Mouse (Mus musculus) MEL (cell line): Measurements from ENCODE around the gene Unc45a. TPM values are rescaled to one million over a fixed set of nuclear protein-coding genes. Genes with fewer than 3 reads are reported as not detected.

Experiments used
- DNase-seq: peaks from one replicate; pipeline ENCODE4 v3.0.0; 2011; ENCODE audit warnings: low read depth, low spot score
- H3K27ac ChIP-seq: 2 replicates; pipeline ENCODE4 v1.5.1; 2012; ENCODE audit warnings: low read depth, mild to moderate bottlenecking, control low read depth, low read length, moderate library complexity; ENCODE audit not compliant: control insufficient read depth
- H3K27me3 ChIP-seq, 2 experiments: fragments of 150-350 bp in 1 of 2; sonication (generic) in 1 of 2; 2 replicates each; pipeline ENCODE4 v1.6.1; 2012; ENCODE audit warnings: low read length in 2 of 2, mild to moderate bottlenecking in 2 of 2, improper control_type of control experiment in 1 of 2, moderate library complexity in 1 of 2; ENCODE audit not compliant: insufficient read depth in 2 of 2, control insufficient read depth in 1 of 2
- H3K36me3 ChIP-seq, 2 experiments: 2 replicates each; pipeline ENCODE4 v1.6.1; 2012 to 2014; ENCODE audit warnings: low read length in 2 of 2, improper control_type of control experiment in 1 of 2, inconsistent platforms in 1 of 2, mild to moderate bottlenecking in 1 of 2; ENCODE audit not compliant: insufficient read depth in 2 of 2, control insufficient read depth in 1 of 2
- H3K4me1 ChIP-seq, 2 experiments: fragments of 150-350 bp in 1 of 2; sonication (generic) in 1 of 2; 2 replicates each; pipeline ENCODE4 v1.6.1; 2012; ENCODE audit warnings: low read length in 2 of 2, improper control_type of control experiment in 1 of 2, mild to moderate bottlenecking in 1 of 2; ENCODE audit not compliant: insufficient read depth in 2 of 2, control insufficient read depth in 1 of 2
- H3K4me3 ChIP-seq, 2 experiments: fragments of 150-350 bp in 1 of 2; sonication (generic) in 1 of 2; 2 replicates each; pipeline ENCODE4 v1.5.1; 2012; ENCODE audit warnings: low read depth in 2 of 2, low read length in 2 of 2, mild to moderate bottlenecking in 2 of 2, moderate library complexity in 2 of 2, control low read depth in 1 of 2, improper control_type of control experiment in 1 of 2; ENCODE audit not compliant: control insufficient read depth in 1 of 2, insufficient read depth in 1 of 2
- H3K79me2 ChIP-seq: 2 replicates; pipeline ENCODE4 v1.6.1; 2012; ENCODE audit warnings: mild to moderate bottlenecking, low read length, moderate library complexity; ENCODE audit not compliant: control insufficient read depth, poor library complexity, insufficient read depth
- H3K9ac ChIP-seq: 2 replicates; pipeline ENCODE4 v1.6.1; 2012; ENCODE audit warnings: low read depth, mild to moderate bottlenecking, control low read depth, low read length, moderate library complexity; ENCODE audit not compliant: control insufficient read depth, poor library complexity, severe bottlenecking
- H3K9me3 ChIP-seq: fragments of 150-350 bp; sonication (generic); replicated peaks from 2 replicates; pipeline ENCODE4 v1.6.1; 2012; ENCODE audit warnings: mild to moderate bottlenecking, low read length, improper control_type of control experiment, moderate library complexity; ENCODE audit not compliant: insufficient read depth
- BHLHE40 ChIP-seq: IDR thresholded peaks from 2 replicates; pipeline ENCODE4 v1.6.1; 2012; ENCODE audit warnings: low read depth, mild to moderate bottlenecking, inconsistent platforms, low read length, improper control_type of control experiment, borderline replicate concordance
- CHD1 ChIP-seq: IDR thresholded peaks from 2 replicates; pipeline ENCODE4 v1.6.1; 2012; ENCODE audit warnings: low read depth, mild to moderate bottlenecking, inconsistent platforms, low read length, improper control_type of control experiment
- CHD2 ChIP-seq: IDR thresholded peaks from 2 replicates; pipeline ENCODE4 v1.6.1; 2011; ENCODE audit warnings: low read length, improper control_type of control experiment
- E2F4 ChIP-seq: IDR thresholded peaks from 2 replicates; pipeline ENCODE4 v1.6.1; 2011; ENCODE audit warnings: low read depth, low read length, improper control_type of control experiment, borderline replicate concordance
- ELF1 ChIP-seq: IDR thresholded peaks from 2 replicates; pipeline ENCODE4 v1.6.1; 2014; ENCODE audit warnings: low read depth, mild to moderate bottlenecking, inconsistent platforms, low read length, improper control_type of control experiment, moderate library complexity
- EP300 ChIP-seq, 2 experiments: IDR thresholded peaks; 2 replicates each; pipeline ENCODE4 v1.6.1; 2011; ENCODE audit warnings: improper control_type of control experiment in 2 of 2, low read length in 2 of 2, low read depth in 1 of 2, mild to moderate bottlenecking in 1 of 2
- GATA1 ChIP-seq: IDR thresholded peaks from 2 replicates; pipeline ENCODE4 v1.6.1; 2011; ENCODE audit warnings: low read depth, low read length, improper control_type of control experiment
- HCFC1 ChIP-seq: IDR thresholded peaks from 2 replicates; pipeline ENCODE4 v1.6.1; 2012; ENCODE audit warnings: low read depth, mild to moderate bottlenecking, inconsistent platforms, low read length, improper control_type of control experiment, moderate library complexity
- KAT2A ChIP-seq: conservative IDR thresholded peaks from 2 replicates; pipeline ENCODE4 v1.6.1; 2012; ENCODE audit warnings: low read depth, low read length, improper control_type of control experiment, inconsistent platforms
- MAFK ChIP-seq: IDR thresholded peaks from 2 replicates; pipeline ENCODE4 v1.6.1; 2011; ENCODE audit warnings: low read depth, mild to moderate bottlenecking, low read length, improper control_type of control experiment, borderline replicate concordance
- MAX ChIP-seq: IDR thresholded peaks from 2 replicates; pipeline ENCODE4 v1.6.1; 2011; ENCODE audit warnings: low read length, improper control_type of control experiment
- MAZ ChIP-seq: IDR thresholded peaks from 2 replicates; pipeline ENCODE4 v1.6.1; 2012; ENCODE audit warnings: low read depth, mild to moderate bottlenecking, inconsistent platforms, low read length, improper control_type of control experiment
- MEF2A ChIP-seq: IDR thresholded peaks from 2 replicates; pipeline ENCODE4 v1.6.1; 2014; ENCODE audit warnings: low read depth, mild to moderate bottlenecking, inconsistent platforms, low read length, improper control_type of control experiment; ENCODE audit not compliant: poor library complexity, insufficient replicate concordance, severe bottlenecking; ENCODE audit errors: extremely low read depth
- MYB ChIP-seq: IDR thresholded peaks from 2 replicates; pipeline ENCODE4 v1.6.1; 2011; ENCODE audit warnings: mild to moderate bottlenecking, low read depth, low read length, improper control_type of control experiment
- NRF1 ChIP-seq: IDR thresholded peaks from 2 replicates; pipeline ENCODE4 v1.6.1; 2014; ENCODE audit warnings: low read depth, mild to moderate bottlenecking, inconsistent platforms, low read length, improper control_type of control experiment, moderate library complexity; ENCODE audit not compliant: poor library complexity, insufficient read depth, severe bottlenecking
- POLR2A ChIP-seq, 2 experiments: IDR thresholded peaks; 2 replicates each; pipeline ENCODE4 v1.6.1; 2011 to 2012; ENCODE audit warnings: low read length in 2 of 2, mild to moderate bottlenecking in 2 of 2, control low read depth in 1 of 2, improper control_type of control experiment in 1 of 2, low read depth in 1 of 2, moderate library complexity in 1 of 2; ENCODE audit not compliant: control insufficient read depth in 1 of 2, insufficient read depth in 1 of 2, poor library complexity in 1 of 2
- SMC3 ChIP-seq: IDR thresholded peaks from 2 replicates; pipeline ENCODE4 v1.6.1; 2011; ENCODE audit warnings: low read depth, low read length, improper control_type of control experiment
- TBP ChIP-seq: IDR thresholded peaks from 2 replicates; pipeline ENCODE4 v1.8.0; 2011; ENCODE audit warnings: low read depth, low read length, improper control_type of control experiment
- TCF12 ChIP-seq: IDR thresholded peaks from 2 replicates; pipeline ENCODE4 v1.6.1; 2014; ENCODE audit warnings: low read depth, mild to moderate bottlenecking, inconsistent platforms, low read length, improper control_type of control experiment, moderate library complexity
- UBTF ChIP-seq: IDR thresholded peaks from 2 replicates; pipeline ENCODE4 v1.6.1; 2012; ENCODE audit warnings: low read depth, mild to moderate bottlenecking, inconsistent platforms, low read length, improper control_type of control experiment, moderate library complexity, borderline replicate concordance; ENCODE audit not compliant: insufficient read depth
- USF2 ChIP-seq, 2 experiments: IDR thresholded peaks; 2 replicates each; pipeline ENCODE4 v1.6.1; 2011 to 2012; ENCODE audit warnings: improper control_type of control experiment in 2 of 2, low read length in 2 of 2, borderline replicate concordance in 1 of 2, inconsistent platforms in 1 of 2, low read depth in 1 of 2, mild to moderate bottlenecking in 1 of 2; ENCODE audit not compliant: insufficient read depth in 1 of 2
- ZC3H11A ChIP-seq: IDR thresholded peaks from 2 replicates; pipeline ENCODE4 v1.6.1; 2012; ENCODE audit warnings: low read depth, mild to moderate bottlenecking, inconsistent platforms, low read length, improper control_type of control experiment
- ZKSCAN1 ChIP-seq: IDR thresholded peaks from 2 replicates; pipeline ENCODE4 v1.6.1; 2012; ENCODE audit warnings: low read depth, mild to moderate bottlenecking, inconsistent platforms, low read length, improper control_type of control experiment, moderate library complexity
- ZMIZ1 ChIP-seq: IDR thresholded peaks from 2 replicates; pipeline ENCODE4 v1.6.1; 2012; ENCODE audit warnings: low read depth, mild to moderate bottlenecking, inconsistent platforms, low read length, improper control_type of control experiment, moderate library complexity
- ZNF384 ChIP-seq: IDR thresholded peaks from 2 replicates; pipeline ENCODE4 v1.6.1; 2012; ENCODE audit warnings: low read depth, mild to moderate bottlenecking, inconsistent platforms, low read length, improper control_type of control experiment
- polyA plus RNA-seq, 2 experiments: library from polyadenylated mRNA; stranded (reverse) in 1 of 2; unstranded in 1 of 2; fragments of >175 nt in 1 of 2; fragments of >200 nt in 1 of 2; gene quantifications; 2 replicates each; pipeline versions ENCODE4 v1.2.1 to v1.2.4; 2012; ENCODE audit warnings: low replicate concordance in 2 of 2, low read depth in 1 of 2; ENCODE audit not compliant: insufficient read length in 2 of 2, insufficient read depth in 1 of 2, missing spikeins in 1 of 2
- total RNA-seq: library from RNA; depleted of rRNA; stranded (reverse); fragments of 300-350 nt; gene quantifications from 2 replicates; pipeline ENCODE4 v1.2.3, GENCODE M21; 2012

The Unc45a gene
- total and polyA plus RNA-seq, 3 experiments: 26.1 to 28.2 TPM; not detected in 1

DNA sequence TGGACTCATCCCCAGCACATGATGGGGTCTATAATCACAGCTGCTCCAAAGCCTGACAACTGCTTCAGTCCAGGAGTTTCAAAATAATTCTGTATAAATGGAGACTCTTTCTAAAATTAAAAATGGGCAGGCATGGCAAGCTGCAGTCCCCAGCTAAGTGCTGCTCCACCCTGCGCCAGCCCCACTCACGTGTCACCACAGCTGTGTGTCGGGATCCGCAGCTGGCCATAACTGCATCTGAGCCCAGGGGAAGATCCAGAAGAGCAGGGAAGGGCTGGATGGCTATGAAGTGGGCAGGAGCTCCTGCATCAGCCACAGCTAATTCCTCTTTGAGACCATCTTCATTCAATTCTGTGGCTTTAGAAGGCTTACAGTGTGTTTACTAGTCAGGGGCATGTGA, 22.1 kb downstream of the Unc45a start:
- Histone ChIP-seq H3K9ac (no peak overlapping the region), H3K4me3 (no peak overlapping the region), H3K27ac (no peak overlapping the region), H3K79me2 (peaks cover 22% of the 10 kb centered on the region), H3K27me3 (no peaks in the 10 kb centered on the region), H3K9me3 (no peaks in the 10 kb centered on the region), H3K4me1 (peaks cover 0 to 7% of the 10 kb centered on the region in 2 experiments; a peak in 2 of 4 replicates), H3K36me3 (peaks cover 4 to 9% of the 10 kb centered on the region in 2 experiments)
- TF ChIP-seq MAZ: no peak
- no peak for TF ChIP-seq CHD1
- no peak for TF ChIP-seq ZMIZ1
- TF ChIP-seq SMC3: no peak
- TF ChIP-seq ELF1: no peak
- no peak for TF ChIP-seq MEF2A
- no peak for TF ChIP-seq USF2 (IDR thresholded peaks at IDR 0.05; ENCODE audit: borderline replicate concordance in 1 of 2, insufficient read depth in 1 of 2, low read depth in 1 of 2, low read length in 2 of 2)
- TF ChIP-seq EP300 (IDR thresholded peaks at IDR 0.05; ENCODE audit: low read depth in 1 of 2, low read length in 2 of 2): no peak
- DNase-seq: no peak

DNA sequence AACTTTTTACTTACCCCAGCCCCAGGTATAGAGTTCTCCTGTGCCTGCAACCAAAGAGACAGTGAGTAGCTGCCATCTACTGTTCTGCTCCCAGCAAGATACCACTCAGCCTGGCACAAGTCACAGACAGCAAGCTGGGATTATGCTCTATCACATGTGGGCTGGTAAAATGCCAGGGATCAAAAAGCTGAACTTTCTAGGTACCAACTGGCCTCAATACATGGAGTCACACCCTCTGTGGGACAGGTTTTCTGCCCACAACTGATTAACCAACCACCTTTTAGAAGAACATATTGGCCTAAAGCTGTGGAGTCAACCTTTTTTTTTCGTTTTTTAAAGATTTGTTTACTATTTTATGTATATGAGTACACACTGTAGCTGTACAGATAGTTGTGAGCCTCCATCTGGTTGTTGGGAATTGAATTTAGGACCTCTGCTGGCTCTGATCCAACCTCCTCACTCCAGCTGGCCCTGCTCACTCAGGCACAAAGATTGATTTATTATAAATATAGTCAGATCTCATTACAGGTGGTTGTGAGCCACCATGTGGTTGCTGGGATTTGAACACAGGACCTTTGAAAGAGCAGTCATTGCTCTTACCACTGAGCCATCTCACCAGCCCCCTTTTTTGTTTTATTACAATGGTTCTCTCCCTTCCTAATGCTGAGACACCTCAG, 23.2 kb downstream of the Unc45a start:
- Histone ChIP-seq H3K27ac (no peak overlapping the region), H3K9me3 (no peaks in the 10 kb centered on the region), H3K79me2 (peaks cover 11% of the 10 kb centered on the region), H3K4me3 (no peak overlapping the region), H3K36me3 (peaks cover 0 to 13% of the 10 kb centered on the region in 2 experiments; a peak in 2 of 4 replicates), H3K27me3 (no peaks in the 10 kb centered on the region), H3K9ac (no peak overlapping the region), H3K4me1 (no peaks in the 10 kb centered on the region)
- no peak for DNase-seq
- TF ChIP-seq UBTF (no peak), ZC3H11A (no peak), CHD2 (no peak), ZKSCAN1 (no peak), MYB (no peak), MAX (no peak), POLR2A (IDR thresholded peaks at IDR 0.05; ENCODE audit: control insufficient read depth in 1 of 2, insufficient read depth in 1 of 2, low read depth in 1 of 2, low read length in 2 of 2, poor library complexity in 1 of 2) (no peak), E2F4 (no peak), ZMIZ1 (no peak), BHLHE40 (no peak), TBP (no peak), HCFC1 (no peak), TCF12 (no peak), NRF1 (no peak), KAT2A (no peak), GATA1 (no peak), ZNF384 (no peak), MAFK (no peak)
